Mouse (Mus musculus): ENCODE data around the gene Slc4a5. TPM values are rescaled to one million over a fixed set of nuclear protein-coding genes. Genes with fewer than 3 reads are reported as not detected.
"Not testable (repeated sequence)": the region's sequence is repeated elsewhere in the genome, so short reads cannot be mapped to it uniquely, and the experiment has no call there.

Slc4a5 gene
- polyA plus RNA-seq, 1 experiment from 2014 or later, result 0.41 TPM

DNA sequence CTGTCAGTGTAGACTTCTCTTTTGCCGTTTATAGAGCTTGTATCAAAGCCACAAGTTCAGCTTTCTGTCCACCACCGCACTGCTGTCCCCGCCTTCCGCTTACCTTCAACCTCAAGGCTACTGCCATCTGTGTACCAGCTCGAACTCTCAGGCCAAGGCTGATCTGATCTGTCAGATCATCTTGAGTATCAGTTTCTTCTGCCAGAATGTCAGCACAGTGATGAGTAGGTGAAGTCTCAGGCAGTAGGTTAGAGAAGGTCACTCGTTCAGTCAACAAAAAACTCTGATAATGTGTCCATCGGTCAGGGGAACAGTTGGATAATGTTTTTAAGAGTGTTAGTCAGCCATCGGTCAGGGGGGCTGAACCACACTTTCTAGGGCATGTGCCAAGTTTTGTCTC is 125.7 kb downstream of the Slc4a5 start:
- not testable (repeated sequence) for H3K27me3 ChIP-seq (replicated peaks); ATAC-seq; H3K27ac ChIP-seq; H3K9me3 ChIP-seq; H3K4me1 ChIP-seq (replicated peaks); H3K4me2 ChIP-seq (replicated peaks); H3K4me3 ChIP-seq (replicated peaks); H3K9ac ChIP-seq; H3K36me3 ChIP-seq
- 89% methylated on average over 8 of the region's 8 CpGs for WGBS

GRCm38 (mm10) chr6:83347916-83348315 is 128.3 kb downstream of the Slc4a5 start:
- Histone ChIP-seq H3K4me1 (replicated peaks) (peaks cover 6% of the 10 kb centered on the region; the same call in 1 of the 2 replicates), H3K9ac (no peak overlapping the region), H3K36me3 (no peaks in the 10 kb centered on the region; the same call in 1 of the 2 replicates), H3K4me2 (replicated peaks) (no peak overlapping the region), H3K27ac (no peak overlapping the region), H3K4me3 (replicated peaks) (no peak overlapping the region), H3K9me3 (no peaks in the 10 kb centered on the region), H3K27me3 (replicated peaks) (no peaks in the 10 kb centered on the region)
- 92% methylated on average over 3 of the region's 3 CpGs for WGBS
- ATAC-seq, result no peak

DNA sequence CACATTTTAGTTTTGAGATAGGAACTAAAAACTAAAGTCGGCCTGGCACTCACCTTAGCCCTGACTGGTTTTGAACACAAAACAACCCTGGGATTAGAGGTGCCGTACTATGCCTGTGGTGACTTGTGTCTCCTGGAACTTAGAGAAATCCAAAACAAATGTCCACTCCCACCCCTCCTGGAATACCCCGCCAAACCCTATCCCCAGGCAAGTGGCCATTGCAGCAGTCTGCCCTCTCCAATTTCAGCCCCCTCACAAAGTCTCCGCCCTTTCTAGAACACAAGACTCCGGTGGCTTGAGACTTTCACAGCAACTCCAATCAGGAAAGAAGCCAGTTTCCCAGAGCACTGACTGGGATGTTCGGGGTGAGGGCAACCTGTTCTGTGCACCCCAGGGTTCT is 129.2 kb downstream of the Slc4a5 start, which contains the start of gene Bola3:
Gene Bola3 (plus strand): TSS at position 275 of the 400 bp plus-strand sequence.
- no peaks in the 10 kb centered on the region for H3K9me3 ChIP-seq
- H3K36me3 ChIP-seq, result peaks cover 3% of the 10 kb centered on the region; the same call in 1 of the 2 replicates
- peak within 1 kb of the TSS; percentile 52; the same call in 1 of the 2 replicates for H3K27ac ChIP-seq
- H3K27me3 ChIP-seq (replicated peaks), result no peaks in the 10 kb centered on the region
- H3K9ac ChIP-seq, result peak within 1 kb of the TSS; percentile 96
- WGBS, result 31% methylated on average over 6 of the region's 6 CpGs
- H3K4me3 ChIP-seq (replicated peaks), result peak within 1 kb of the TSS; percentile 95
- ATAC-seq, result peak; percentile 56
- H3K4me2 ChIP-seq (replicated peaks), result peak within 1 kb of the TSS; percentile 63
- peaks cover 6% of the 10 kb centered on the region; the same call in 1 of the 2 replicates for H3K4me1 ChIP-seq (replicated peaks)

DNA sequence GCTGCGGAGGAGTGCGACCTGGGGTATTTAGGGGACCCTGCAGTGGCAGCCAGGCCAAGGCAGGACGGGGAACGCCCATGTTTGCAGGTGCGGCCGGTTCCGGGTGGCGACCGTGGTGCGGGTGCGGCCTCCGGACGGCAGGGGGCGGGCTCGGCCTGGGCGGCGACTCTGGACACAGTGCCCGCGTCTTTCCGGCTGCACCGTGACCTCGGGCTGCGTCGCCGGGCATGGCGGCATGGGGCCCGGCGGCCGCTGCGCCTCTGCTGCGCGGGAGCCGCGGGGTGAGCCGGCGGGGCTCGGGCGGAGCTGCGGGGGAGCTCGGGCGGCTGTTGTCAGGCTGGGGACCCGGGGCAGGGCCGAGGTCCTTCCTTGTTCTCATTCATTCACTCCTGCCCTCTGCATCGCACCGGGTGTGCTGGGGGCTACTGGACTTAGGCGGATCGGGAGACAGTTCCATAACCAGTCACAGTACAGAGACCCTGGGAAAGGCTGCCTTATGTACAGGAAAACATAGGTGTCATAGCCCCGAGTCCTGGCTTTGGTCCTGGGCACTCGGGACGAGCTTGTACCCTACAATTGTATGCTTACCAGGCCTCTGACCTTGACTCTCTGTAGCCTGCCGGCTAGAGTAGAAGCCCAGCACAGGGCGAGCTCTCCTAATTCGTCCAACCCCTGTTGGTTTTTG is 129.8 kb downstream of the Slc4a5 start:
- ATAC-seq, result peak; percentile 96
- peaks cover 6% of the 10 kb centered on the region; the same call in 1 of the 2 replicates for H3K4me1 ChIP-seq (replicated peaks)
- H3K9ac ChIP-seq, result peak overlapping the region; percentile 96
- peak overlapping the region; percentile 95 for H3K4me3 ChIP-seq (replicated peaks)
- H3K36me3 ChIP-seq, result peaks cover 3% of the 10 kb centered on the region
- WGBS, result under 1% methylated on average over 53 of the region's 53 CpGs
- no peaks in the 10 kb centered on the region for H3K9me3 ChIP-seq
- peak overlapping the region; percentile 52; the same call in 1 of the 2 replicates for H3K27ac ChIP-seq
- H3K27me3 ChIP-seq (replicated peaks), result no peaks in the 10 kb centered on the region
- peak overlapping the region; percentile 63 for H3K4me2 ChIP-seq (replicated peaks)

DNA sequence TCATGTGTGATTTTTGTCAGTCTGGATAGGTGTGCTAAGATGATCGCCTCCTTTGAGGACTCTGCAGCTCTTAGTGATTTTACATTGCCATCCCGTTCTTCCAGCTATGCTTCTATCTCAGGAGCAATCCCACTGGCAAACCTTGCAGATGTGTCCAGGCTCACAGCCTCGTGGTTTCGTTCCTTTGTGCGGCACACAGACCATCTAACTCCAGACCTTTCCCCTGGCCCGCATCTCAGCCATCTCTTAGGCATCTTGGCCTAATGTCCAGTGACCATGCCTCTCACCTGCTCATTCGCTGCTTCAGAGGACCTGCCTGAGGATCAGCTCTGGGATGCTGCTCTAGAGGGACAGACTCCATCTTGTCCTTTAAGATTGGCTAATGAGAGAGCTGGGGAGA is 130.5 kb downstream of the Slc4a5 start:
- 78% methylated on average over 7 of the region's 7 CpGs for WGBS

DNA sequence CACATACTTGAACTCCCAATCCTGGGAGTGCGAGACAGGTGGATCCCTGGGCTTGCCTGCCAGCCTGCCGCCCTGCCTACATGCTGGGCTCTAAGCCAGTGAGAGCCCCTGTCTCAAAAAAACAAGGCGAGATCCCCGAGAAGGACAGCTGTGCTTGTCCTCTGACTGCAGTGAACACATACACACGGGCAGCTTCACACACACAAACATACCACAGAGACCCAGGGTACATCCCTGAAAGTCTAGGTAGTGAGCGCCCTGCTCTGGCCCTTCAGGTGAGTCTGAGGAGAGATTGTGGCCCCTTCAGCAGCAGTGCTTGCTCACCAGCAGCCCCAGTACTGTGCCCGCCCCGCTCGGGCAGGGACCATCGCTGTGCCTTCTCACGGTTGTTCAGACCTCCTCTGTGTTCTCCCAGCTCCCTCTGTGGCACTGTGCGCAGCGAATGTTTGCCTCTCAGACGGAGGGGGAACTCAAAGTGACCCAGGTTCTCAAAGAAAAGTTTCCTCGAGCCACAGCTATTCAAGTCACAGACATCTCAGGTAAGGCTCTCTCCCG is 131.3 kb downstream of the Slc4a5 start:
- H3K9me3 ChIP-seq, result no peaks in the 10 kb centered on the region
- no peak overlapping the region for H3K4me2 ChIP-seq (replicated peaks)
- no peak overlapping the region for H3K4me3 ChIP-seq (replicated peaks)
- WGBS, result 88% methylated on average over 16 of the region's 16 CpGs
- peaks cover 6% of the 10 kb centered on the region for H3K36me3 ChIP-seq
- peaks cover 11% of the 10 kb centered on the region for H3K4me1 ChIP-seq (replicated peaks)
- ATAC-seq, result no peak
- H3K27ac ChIP-seq, result no peak overlapping the region
- no peaks in the 10 kb centered on the region for H3K27me3 ChIP-seq (replicated peaks)
- H3K9ac ChIP-seq, result no peak overlapping the region

More for the DNA sequence above, 130.5 kb downstream of the Slc4a5 start:
- Histone ChIP-seq H3K36me3 (peaks cover 4% of the 10 kb centered on the region), H3K9me3 (no peaks in the 10 kb centered on the region), H3K4me1 (replicated peaks) (peaks cover 10% of the 10 kb centered on the region), H3K4me2 (replicated peaks) (peak overlapping the region; percentile 63), H3K9ac (peak overlapping the region; percentile 96), H3K27ac (no peak overlapping the region), H3K4me3 (replicated peaks) (peak overlapping the region; percentile 95), H3K27me3 (replicated peaks) (no peaks in the 10 kb centered on the region)
- ATAC-seq, result no peak

DNA sequence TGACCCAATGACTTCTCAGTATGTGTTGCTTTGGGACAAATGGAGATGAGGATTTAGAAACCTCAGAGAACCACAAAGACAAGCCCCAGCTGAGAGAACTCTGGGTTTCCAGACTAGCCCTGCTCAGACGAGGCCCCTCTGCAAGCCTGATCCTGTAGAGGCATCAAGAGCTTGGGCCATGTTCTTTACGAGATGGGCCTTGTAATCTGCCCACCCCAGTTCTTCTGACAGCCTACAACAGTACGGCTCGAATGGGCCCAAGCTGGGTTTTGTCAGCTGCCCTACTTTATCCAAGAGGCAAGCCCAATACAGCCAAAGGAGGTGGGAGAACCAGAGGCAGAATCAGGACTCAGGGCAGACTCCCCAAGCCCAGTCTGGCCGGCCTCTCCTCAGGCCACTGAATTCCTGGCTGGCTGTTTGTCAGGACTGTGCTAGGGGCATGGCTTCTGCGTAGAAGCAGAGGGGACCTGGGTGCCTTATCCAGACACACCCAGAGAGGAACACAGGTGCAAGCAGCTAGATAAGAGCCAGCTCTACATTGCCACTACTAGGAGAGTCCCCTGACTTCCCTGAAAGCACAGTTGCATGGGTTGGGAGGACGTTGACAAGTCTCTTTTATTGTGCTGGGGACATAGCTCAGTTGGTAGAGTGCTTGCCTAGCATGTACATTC is 132.0 kb downstream of the Slc4a5 start:
- Histone ChIP-seq H3K9me3 (no peaks in the 10 kb centered on the region), H3K36me3 (peaks cover 6% of the 10 kb centered on the region), H3K4me1 (replicated peaks) (peaks cover 11% of the 10 kb centered on the region), H3K9ac (peak overlapping the region; percentile 28), H3K4me3 (replicated peaks) (no peak overlapping the region), H3K4me2 (replicated peaks) (0 out of 2 replicates have a peak overlapping the region, but pooled peaks have one; percentile 17), H3K27ac (peak overlapping the region; percentile 27; the same call in 1 of the 2 replicates), H3K27me3 (replicated peaks) (no peaks in the 10 kb centered on the region)
- peak; percentile 68 for ATAC-seq
- 79% methylated on average over 7 of the region's 7 CpGs for WGBS

DNA sequence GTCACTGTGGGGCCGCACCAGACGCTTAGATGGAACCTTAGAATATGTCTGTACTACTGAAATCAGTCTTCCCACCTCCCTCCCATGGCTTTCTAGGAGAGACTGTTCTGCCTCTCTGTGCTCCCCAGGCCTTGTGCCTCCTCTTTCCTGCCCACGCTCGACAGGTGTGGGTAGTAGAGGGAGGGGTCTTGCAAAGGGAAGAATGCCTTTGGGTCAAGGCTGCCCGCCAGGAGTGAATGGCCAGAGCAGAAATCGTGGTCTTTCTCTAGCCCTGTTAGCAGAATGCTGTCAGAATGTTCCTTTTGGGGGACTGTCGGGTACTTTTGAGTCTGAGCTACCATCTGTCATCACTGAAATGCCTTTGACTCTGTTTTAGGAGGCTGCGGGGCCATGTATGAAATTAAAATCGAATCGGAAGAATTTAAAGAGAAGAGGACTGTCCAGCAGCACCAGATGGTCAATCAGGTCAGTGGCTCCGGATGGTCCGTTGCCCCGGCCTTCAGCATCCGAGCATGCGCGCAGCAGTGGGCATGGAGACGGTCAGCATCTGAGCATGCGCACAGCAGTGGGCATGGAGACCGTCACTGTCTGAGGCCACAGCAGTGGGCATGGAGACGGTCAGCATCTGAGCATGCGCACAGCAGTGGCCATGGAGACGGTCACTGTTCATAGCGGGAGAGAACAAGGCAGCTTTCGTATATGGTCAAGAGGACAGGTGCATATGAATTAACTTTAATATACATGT is 133.2 kb downstream of the Slc4a5 start:
- H3K27ac ChIP-seq, result no peak overlapping the region
- H3K4me3 ChIP-seq (replicated peaks), result no peak overlapping the region
- H3K36me3 ChIP-seq, result peaks cover 6% of the 10 kb centered on the region
- no peak for ATAC-seq
- peaks cover 11% of the 10 kb centered on the region for H3K4me1 ChIP-seq (replicated peaks)
- H3K27me3 ChIP-seq (replicated peaks), result no peaks in the 10 kb centered on the region
- WGBS, result 91% methylated on average over 24 of the region's 24 CpGs
- no peak overlapping the region for H3K4me2 ChIP-seq (replicated peaks)
- H3K9ac ChIP-seq, result no peak overlapping the region
- no peaks in the 10 kb centered on the region for H3K9me3 ChIP-seq

Other genes starting within 250 kb of the Slc4a5 start
- gene Dok1, start 186.4 kb upstream of the Slc4a5 start, polyA plus RNA-seq (2015; fragmentation: Nextera tagmentation; extraction: Ambion mirVana), result 9.7 and 9.8 TPM in 2 replicates
- 12.7 and 14.2 TPM in 2 replicates for gene Loxl3, start 185.7 kb upstream of the Slc4a5 start, polyA plus RNA-seq (2015; fragmentation: Nextera tagmentation; extraction: Ambion mirVana)
- gene Aup1, start 165.3 kb upstream of the Slc4a5 start, polyA plus RNA-seq (2015; fragmentation: Nextera tagmentation; extraction: Ambion mirVana), result 212 and 228 TPM in 2 replicates
- 72.2 and 86.5 TPM in 2 replicates for gene Htra2, start 164.6 kb upstream of the Slc4a5 start, polyA plus RNA-seq (2015; fragmentation: Nextera tagmentation; extraction: Ambion mirVana)
- 14.0 and 14.9 TPM in 2 replicates for gene Dqx1, start 162.0 kb upstream of the Slc4a5 start, polyA plus RNA-seq (2015; fragmentation: Nextera tagmentation; extraction: Ambion mirVana)
- gene Tlx2, start 149.5 kb upstream of the Slc4a5 start, polyA plus RNA-seq (2015; fragmentation: Nextera tagmentation; extraction: Ambion mirVana), result 18.1 and 22.5 TPM in 2 replicates
- gene Pcgf1, start 142.0 kb upstream of the Slc4a5 start, polyA plus RNA-seq (2015; fragmentation: Nextera tagmentation; extraction: Ambion mirVana), result 29.4 and 31.5 TPM in 2 replicates
- 0.35 and 0.49 TPM in 2 replicates for gene Lbx2, start 133.5 kb upstream of the Slc4a5 start, polyA plus RNA-seq (2015; fragmentation: Nextera tagmentation; extraction: Ambion mirVana)
- 2.6 and 3.5 TPM in 2 replicates for gene Ccdc142, start 118.2 kb upstream of the Slc4a5 start, polyA plus RNA-seq (2015; fragmentation: Nextera tagmentation; extraction: Ambion mirVana)
- 2.3 and 2.4 TPM in 2 replicates for gene Gm42688, start 118.2 kb upstream of the Slc4a5 start, polyA plus RNA-seq (2015; fragmentation: Nextera tagmentation; extraction: Ambion mirVana)
- gene Mrpl53, start 110.8 kb upstream of the Slc4a5 start, polyA plus RNA-seq (2015; fragmentation: Nextera tagmentation; extraction: Ambion mirVana), result 123 and 135 TPM in 2 replicates
- gene Mogs, start 104.3 kb upstream of the Slc4a5 start, polyA plus RNA-seq (2015; fragmentation: Nextera tagmentation; extraction: Ambion mirVana), result 56.3 and 63.0 TPM in 2 replicates
- 79.6 and 89.1 TPM in 2 replicates for gene Wbp1, start 98.3 kb upstream of the Slc4a5 start, polyA plus RNA-seq (2015; fragmentation: Nextera tagmentation; extraction: Ambion mirVana)
- 9.0 and 9.4 TPM in 2 replicates for gene Ino80b, start 94.4 kb upstream of the Slc4a5 start, polyA plus RNA-seq (2015; fragmentation: Nextera tagmentation; extraction: Ambion mirVana)
- 23.6 and 26.4 TPM in 2 replicates for gene Rtkn, start 84.4 kb upstream of the Slc4a5 start, polyA plus RNA-seq (2015; fragmentation: Nextera tagmentation; extraction: Ambion mirVana)
- gene Wdr54, start 63.4 kb upstream of the Slc4a5 start, polyA plus RNA-seq (2015; fragmentation: Nextera tagmentation; extraction: Ambion mirVana), result 3.0 and 3.9 TPM in 2 replicates
- 1.4 and 2.0 TPM in 2 replicates for gene 1700003E16Rik, start 63.4 kb upstream of the Slc4a5 start, polyA plus RNA-seq (2015; fragmentation: Nextera tagmentation; extraction: Ambion mirVana)
- 82.1 and 84.6 TPM in 2 replicates for gene Dctn1, start 53.9 kb upstream of the Slc4a5 start, polyA plus RNA-seq (2015; fragmentation: Nextera tagmentation; extraction: Ambion mirVana)
- gene Mthfd2, start 106.1 kb downstream of the Slc4a5 start, polyA plus RNA-seq (2015; fragmentation: Nextera tagmentation; extraction: Ambion mirVana), result 38.4 and 42.0 TPM in 2 replicates
- gene Mob1a, start 106.2 kb downstream of the Slc4a5 start, polyA plus RNA-seq (2015; fragmentation: Nextera tagmentation; extraction: Ambion mirVana), result 56.7 and 63.9 TPM in 2 replicates
- gene Bola3, start 129.3 kb downstream of the Slc4a5 start, polyA plus RNA-seq (2015; fragmentation: Nextera tagmentation; extraction: Ambion mirVana), result 183 and 188 TPM in 2 replicates
- 41.8 and 42.8 TPM in 2 replicates for gene Tet3, start 239.3 kb downstream of the Slc4a5 start, polyA plus RNA-seq (2015; fragmentation: Nextera tagmentation; extraction: Ambion mirVana)